Comparison of ENCODE assay signal across 21 mouse cellular contexts in the genomic region with DNA sequence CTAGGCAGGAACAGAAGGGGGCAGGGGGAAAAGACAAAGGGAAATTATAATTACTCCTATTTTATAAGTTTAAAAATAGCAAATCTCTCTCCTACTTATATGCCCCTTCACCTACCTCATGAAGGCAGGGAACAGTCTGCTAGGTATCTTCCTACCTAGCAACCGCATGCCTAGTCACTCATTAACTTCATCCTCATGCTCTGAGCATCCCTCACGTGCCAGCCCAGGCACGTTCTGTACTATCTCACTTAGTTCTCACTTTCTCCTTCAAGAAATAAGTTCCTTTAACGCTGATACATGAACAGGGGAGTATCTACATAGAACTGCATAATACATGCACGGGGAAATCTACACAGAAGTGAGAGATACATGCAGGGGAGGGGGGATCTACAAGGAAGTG.
DNase-seq lines count a peak whose midpoint lies in the region; ATAC-seq and TF ChIP-seq lines count a peak whose summit lies in the region.
"Had no signal": no experiment of that assay in that cellular context is flagged by ENCODE, and none has a peak within 500 bp of the region (broad histone marks: within the 10 kb centered on the region; RNA-seq: fewer than 3 reads in every experiment).

No protein-coding gene starts in this region.

- intact Hi-C loops in left cerebral cortex, adult 2 months (cut with DNase I) = no loop called here

- WGBS in forebrain, embryonic 16.5 days = 75% methylated on average over 5 of the region's 5 CpGs
- 89% methylated on average over 5 of the region's 5 CpGs for WGBS in forebrain, embryonic 11.5 days

- no peak overlapping the region for H3K4me3 ChIP-seq in forebrain, embryonic 16.5 days (replicated peaks; ENCODE audit: low read length)
- no peak overlapping the region for H3K4me3 ChIP-seq in forebrain, embryonic 11.5 days (ENCODE audit: low read depth, low read length)
- H3K4me3 ChIP-seq in left cerebral cortex, adult 2 months = no peak overlapping the region
- H3K4me3 ChIP-seq: forebrain, embryonic 15.5 days; heart, adult 2 months; hindbrain, embryonic 15.5 days; limb, embryonic 12.5 days; liver, embryonic 13.5 days; midbrain, embryonic 12.5 days had no signal

- H3K4me1 ChIP-seq in forebrain, embryonic 16.5 days (replicated peaks; ENCODE audit: control insufficient read depth, insufficient read depth, low read length) = peaks cover 7% of the 10 kb centered on the region
- no peaks in the 10 kb centered on the region for H3K4me1 ChIP-seq in forebrain, embryonic 11.5 days (replicated peaks; ENCODE audit: control insufficient read depth, insufficient read depth, low read length)
- H3K4me1 ChIP-seq: liver, embryonic 13.5 days had no signal

- no peak overlapping the region for H3K9ac ChIP-seq in forebrain, embryonic 16.5 days (replicated peaks; ENCODE audit: low read depth, low read length)
- no peak overlapping the region for H3K9ac ChIP-seq in forebrain, embryonic 11.5 days (ENCODE audit: low read length)
- H3K9ac ChIP-seq: forebrain, embryonic 15.5 days; hindbrain, embryonic 15.5 days; limb, embryonic 12.5 days; liver, embryonic 13.5 days; midbrain, embryonic 12.5 days had no signal

- no peak for DNase-seq in forebrain, embryonic 11.5 days (ENCODE audit: low spot score)
- DNase-seq in left cerebral cortex, adult 2 months (ENCODE audit: extremely low spot score in 1 of 2, low spot score in 2 of 2) = no peak
- no peak for DNase-seq in left cerebral cortex, adult 9 months (ENCODE audit: low spot score in 2 of 2)
- peak; percentile 73 to 80 for DNase-seq in kidney, postnatal 25 days
- no peak for DNase-seq in embryo, embryonic 9.5 days (ENCODE audit: extremely low spot score)
- DNase-seq in thymus, postnatal 10 days (ENCODE audit: low spot score in 2 of 2) = no peak
- DNase-seq: adrenal gland, adult 8-10 months; cerebellum, adult 9-10 months; heart, adult 2 months; heart, postnatal 4 days; liver, embryonic 13.5 days; spleen, adult 18-20 months; thymus, adult 2 months had no signal

- no peak for TF ChIP-seq CTCF in left cerebral cortex, adult 2 months (IDR thresholded peaks at IDR 0.05)

- ATAC-seq in forebrain, embryonic 16.5 days = peak; percentile 66; the same call in 1 of the 2 replicates
- no peak for ATAC-seq in forebrain, embryonic 11.5 days (replicated peaks; ENCODE audit: low FRiP score)
- no peak for ATAC-seq in erythroid progenitor cell, adult 5-6 weeks (replicated peaks; ENCODE audit: low FRiP score, poor library complexity, severe bottlenecking)
- ATAC-seq: forebrain, embryonic 15.5 days; Patski had no signal

- no peak overlapping the region for H3K27ac ChIP-seq in forebrain, embryonic 16.5 days (ENCODE audit: low read length)
- no peak overlapping the region for H3K27ac ChIP-seq in forebrain, embryonic 11.5 days (ENCODE audit: low read depth, low read length)
- H3K27ac ChIP-seq in left cerebral cortex, adult 2 months = peak overlapping the region; percentile 29
- H3K27ac ChIP-seq: forebrain, embryonic 15.5 days; heart, adult 2 months; hindbrain, embryonic 15.5 days; limb, embryonic 12.5 days; liver, embryonic 13.5 days; macrophage; midbrain, embryonic 12.5 days had no signal

- H3K27me3 ChIP-seq in forebrain, embryonic 16.5 days (replicated peaks; ENCODE audit: control insufficient read depth, insufficient read depth, low read length) = no peaks in the 10 kb centered on the region
- no peaks in the 10 kb centered on the region for H3K27me3 ChIP-seq in forebrain, embryonic 11.5 days (ENCODE audit: control insufficient read depth, insufficient read depth, low read length)
- H3K27me3 ChIP-seq: forebrain, embryonic 15.5 days; hindbrain, embryonic 15.5 days; liver, embryonic 13.5 days; midbrain, embryonic 12.5 days; Patski had no signal

- no peaks in the 10 kb centered on the region for H3K36me3 ChIP-seq in forebrain, embryonic 16.5 days (ENCODE audit: control insufficient read depth, insufficient read depth)
- no peaks in the 10 kb centered on the region for H3K36me3 ChIP-seq in forebrain, embryonic 11.5 days (ENCODE audit: control insufficient read depth, insufficient read depth, low read length)
- H3K36me3 ChIP-seq: forebrain, embryonic 15.5 days; hindbrain, embryonic 15.5 days; liver, embryonic 13.5 days; midbrain, embryonic 12.5 days had no signal

- H3K4me2 ChIP-seq in forebrain, embryonic 16.5 days (ENCODE audit: low read length) = no peak overlapping the region
- H3K4me2 ChIP-seq in forebrain, embryonic 11.5 days (ENCODE audit: low read depth, low read length, severe bottlenecking) = no peak overlapping the region
- H3K4me2 ChIP-seq: forebrain, embryonic 15.5 days; hindbrain, embryonic 15.5 days; limb, embryonic 12.5 days; liver, embryonic 13.5 days; midbrain, embryonic 12.5 days had no signal

- H3K9me3 ChIP-seq in forebrain, embryonic 16.5 days (ENCODE audit: control insufficient read depth, low read length) = no peaks in the 10 kb centered on the region
- H3K9me3 ChIP-seq in forebrain, embryonic 11.5 days (ENCODE audit: control insufficient read depth, low read length) = no peaks in the 10 kb centered on the region
- H3K9me3 ChIP-seq: forebrain, embryonic 15.5 days; hindbrain, embryonic 15.5 days; limb, embryonic 12.5 days; liver, embryonic 13.5 days; midbrain, embryonic 12.5 days had no signal

Comparison
In these comparisons a context has a peak if more than half of its experiments do, and no peak if none do; other contexts are left out.
1. DNase-seq: peak in kidney, postnatal 25 days (2 of 2); none in forebrain, embryonic 11.5 days (single experiment), left cerebral cortex, adult 2 months (0 of 2), left cerebral cortex, adult 9 months (0 of 2), embryo, embryonic 9.5 days (single experiment) and thymus, postnatal 10 days (0 of 2).